Mouse (Mus musculus) kidney, embryonic 15.5 days (tissue): ENCODE results near the gene Slc27a5. TPM values are rescaled to one million over a fixed set of nuclear protein-coding genes. Genes with fewer than 3 reads are reported as not detected.

ENCODE experiments used
- ATAC-seq: fragments of 200-750 bp; cut with Nextera tagmentation; replicated peaks from 2 replicates; pipeline ENCODE4 v1.8.0; 2017; ENCODE audit warnings: moderate TSS enrichment; ENCODE audit not compliant: low FRiP score
- H3K27ac ChIP-seq: fragments of 300-500 bp; sonication (generic); 2 replicates; pipeline ENCODE4 v1.5.1; 2015; ENCODE audit warnings: mild to moderate bottlenecking, inconsistent platforms
- H3K27me3 ChIP-seq: fragments of 300-500 bp; sonication (generic); 2 replicates; pipeline ENCODE4 v1.6.1; 2015; ENCODE audit warnings: inconsistent platforms
- H3K36me3 ChIP-seq: fragments of 300-500 bp; sonication (generic); 2 replicates; pipeline ENCODE4 v1.6.1; 2015; ENCODE audit warnings: inconsistent platforms
- H3K4me1 ChIP-seq: fragments of 300-500 bp; sonication (generic); 2 replicates; pipeline ENCODE4 v1.6.1; 2015; ENCODE audit warnings: inconsistent platforms
- H3K4me2 ChIP-seq: fragments of 300-500 bp; sonication (generic); 2 replicates; pipeline ENCODE4 v1.6.1; 2015; ENCODE audit warnings: moderate library complexity, mild to moderate bottlenecking, inconsistent platforms
- H3K4me3 ChIP-seq: fragments of 300-500 bp; sonication (generic); replicated peaks from 2 replicates; pipeline ENCODE4 v1.5.1; 2015; ENCODE audit warnings: mild to moderate bottlenecking, inconsistent platforms
- H3K9ac ChIP-seq: fragments of 300-500 bp; sonication (generic); 2 replicates; pipeline ENCODE4 v1.6.1; 2015; ENCODE audit warnings: mild to moderate bottlenecking, inconsistent platforms
- H3K9me3 ChIP-seq: fragments of 300-500 bp; sonication (generic); replicated peaks from 2 replicates; pipeline ENCODE4 v1.6.1; 2016; ENCODE audit warnings: inconsistent platforms
- WGBS: fragments of 180-500 bp; shearing (Covaris S2); methylation state at CpG from one replicate; pipeline ENCODE4 v1.1.7; 2015; ENCODE audit warnings: mixed read lengths; 5-methylcytosine and 5-hydroxymethylcytosine counted together
- polyA plus RNA-seq: library from polyadenylated mRNA; unstranded; fragments of >200 nt; fragmentation: Nextera tagmentation; extraction: Ambion mirVana; gene quantifications from 2 replicates; pipeline ENCODE4 v1.2.1, GENCODE M21; 2015

Gene Slc27a5
- 0.15 and 0.44 TPM in 2 replicates for polyA plus RNA-seq

DNA sequence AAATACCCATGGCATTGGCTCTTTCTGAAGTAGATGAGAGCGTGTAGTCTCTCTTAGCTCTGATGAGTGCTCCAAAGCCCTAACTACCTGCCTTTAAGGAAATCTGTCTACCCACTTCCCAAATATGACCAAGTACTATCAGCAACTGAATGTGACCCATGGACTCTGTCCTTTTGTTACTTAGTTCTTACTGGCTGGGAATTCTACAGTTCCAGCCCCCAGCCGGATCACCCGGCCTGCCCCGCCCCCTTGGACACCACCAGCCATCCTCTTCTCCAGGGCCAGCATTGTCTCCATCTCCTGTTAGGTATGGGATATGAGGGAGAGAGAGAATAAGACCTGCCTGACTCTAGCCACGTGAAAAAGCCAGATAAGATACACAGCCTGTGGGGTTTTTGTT is at the start of gene Slc27a5:
Gene Slc27a5, minus strand, starts transcription at position 140 of the 400 bp plus-strand sequence.
- no peak within 1 kb of the TSS for H3K4me3 ChIP-seq
- no peak for ATAC-seq
- no peaks in the 10 kb centered on the region for H3K36me3 ChIP-seq
- no peaks in the 10 kb centered on the region for H3K27me3 ChIP-seq
- no peaks in the 10 kb centered on the region for H3K9me3 ChIP-seq
- WGBS, result 81% methylated on average over 5 of the region's 5 CpGs
- H3K9ac ChIP-seq, result no peak within 1 kb of the TSS
- H3K4me2 ChIP-seq, result no peak within 1 kb of the TSS
- H3K27ac ChIP-seq, result no peak within 1 kb of the TSS
- no peaks in the 10 kb centered on the region for H3K4me1 ChIP-seq

DNA sequence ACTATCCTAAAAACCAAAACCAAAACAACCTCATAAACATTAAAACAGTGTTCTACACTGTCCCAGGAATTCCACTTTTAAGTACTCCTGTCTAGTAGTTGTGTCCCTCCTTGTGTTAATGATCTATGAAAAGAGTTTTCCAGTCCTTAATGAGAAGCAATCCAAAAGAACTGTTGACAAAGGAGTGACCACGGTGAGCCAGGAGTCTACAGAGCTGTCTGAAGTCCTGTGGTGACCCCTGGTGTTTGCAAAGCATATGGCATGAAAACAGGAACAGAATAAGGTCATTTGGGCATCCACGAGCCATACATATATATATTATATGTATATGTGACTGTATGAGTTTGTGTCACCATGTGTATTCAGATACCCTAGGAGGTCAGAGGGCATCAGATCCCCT is 48.1 kb upstream of the Slc27a5 start:
- H3K27me3 ChIP-seq, result peaks cover 44% of the 10 kb centered on the region
- H3K4me1 ChIP-seq, result peaks cover 16% of the 10 kb centered on the region
- H3K9me3 ChIP-seq, result no peaks in the 10 kb centered on the region
- H3K36me3 ChIP-seq, result no peaks in the 10 kb centered on the region
- peak; percentile 77 for ATAC-seq
- no peak overlapping the region for H3K27ac ChIP-seq
- H3K4me3 ChIP-seq, result no peak overlapping the region
- H3K9ac ChIP-seq, result no peak overlapping the region
- H3K4me2 ChIP-seq, result no peak overlapping the region
- 2% methylated on average over 2 of the region's 2 CpGs for WGBS

DNA sequence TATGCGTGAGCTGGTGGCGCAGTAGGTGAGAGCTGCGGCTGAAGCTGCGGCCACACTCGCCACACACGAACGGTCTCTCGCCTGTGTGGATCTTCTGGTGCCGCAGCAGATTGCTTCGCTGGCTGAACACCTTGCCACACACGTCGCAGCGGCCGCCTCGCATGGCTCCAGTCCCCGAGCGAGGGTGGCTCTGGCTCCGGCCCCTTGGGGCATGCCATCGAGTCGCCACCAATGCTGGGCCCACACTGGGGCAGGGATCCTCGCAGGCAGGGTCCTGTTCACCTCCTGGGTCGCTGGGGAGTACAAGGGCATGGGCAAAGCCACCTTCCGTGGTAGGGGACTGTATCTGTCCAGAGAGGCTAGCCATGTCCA is 46.2 kb upstream of the Slc27a5 start:
- no peaks in the 10 kb centered on the region for H3K9me3 ChIP-seq
- H3K4me1 ChIP-seq, result peaks cover 19% of the 10 kb centered on the region
- peaks cover 44% of the 10 kb centered on the region for H3K27me3 ChIP-seq
- H3K27ac ChIP-seq, result no peak overlapping the region
- peak overlapping the region; percentile 50 for H3K4me3 ChIP-seq
- no peaks in the 10 kb centered on the region for H3K36me3 ChIP-seq
- 2% methylated on average over 23 of the region's 23 CpGs for WGBS
- peak overlapping the region; percentile 64 for H3K9ac ChIP-seq
- peak overlapping the region; percentile 94 for H3K4me2 ChIP-seq
- peak; percentile 27 for ATAC-seq

DNA sequence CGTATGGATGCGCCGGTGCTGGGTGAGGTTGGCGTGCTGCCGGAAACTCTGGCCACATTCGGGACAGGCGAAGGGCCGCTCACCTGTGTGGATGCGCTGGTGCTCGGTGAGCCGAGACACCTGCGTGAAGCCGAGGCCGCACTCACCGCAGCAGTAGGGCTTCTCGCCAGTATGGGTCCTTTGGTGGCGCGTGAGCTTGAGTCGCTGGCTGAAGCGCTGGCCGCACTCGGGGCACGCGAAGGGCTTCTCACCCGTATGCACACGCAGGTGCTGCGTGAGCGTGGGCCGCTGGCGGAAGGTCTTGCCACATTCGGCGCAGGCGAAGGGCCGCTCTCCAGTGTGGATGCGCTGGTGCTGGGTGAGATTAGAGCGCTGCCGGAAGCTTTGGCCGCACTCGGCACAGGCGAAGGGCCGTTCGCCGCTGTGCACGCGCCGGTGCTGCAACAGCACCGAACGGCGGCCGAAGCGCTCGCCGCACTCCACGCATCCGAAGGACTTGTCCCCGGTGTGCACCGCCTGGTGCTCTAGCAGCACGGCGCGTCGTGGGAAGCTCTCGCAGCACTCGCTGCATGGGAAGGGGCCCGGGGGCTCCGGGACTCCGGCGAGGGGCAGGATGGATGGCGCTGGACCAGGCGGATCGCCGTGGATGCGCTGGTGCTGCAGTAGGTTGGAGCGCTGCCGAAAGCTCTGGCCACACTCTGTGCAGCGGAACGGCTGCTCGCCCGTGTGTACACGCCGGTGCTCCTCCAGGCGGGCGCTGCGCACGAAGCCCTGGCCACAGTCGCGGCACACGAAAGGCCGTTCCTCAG is 45.7 kb upstream of the Slc27a5 start:
- ATAC-seq, result peak; percentile 41
- Histone ChIP-seq H3K27ac (no peak overlapping the region), H3K9me3 (no peaks in the 10 kb centered on the region), H3K4me3 (peak overlapping the region; percentile 50), H3K36me3 (no peaks in the 10 kb centered on the region), H3K4me2 (peak overlapping the region; percentile 94), H3K9ac (peak overlapping the region; percentile 64), H3K4me1 (peaks cover 25% of the 10 kb centered on the region), H3K27me3 (peaks cover 44% of the 10 kb centered on the region)
- WGBS, result 5% methylated on average over 88 of the region's 88 CpGs

DNA sequence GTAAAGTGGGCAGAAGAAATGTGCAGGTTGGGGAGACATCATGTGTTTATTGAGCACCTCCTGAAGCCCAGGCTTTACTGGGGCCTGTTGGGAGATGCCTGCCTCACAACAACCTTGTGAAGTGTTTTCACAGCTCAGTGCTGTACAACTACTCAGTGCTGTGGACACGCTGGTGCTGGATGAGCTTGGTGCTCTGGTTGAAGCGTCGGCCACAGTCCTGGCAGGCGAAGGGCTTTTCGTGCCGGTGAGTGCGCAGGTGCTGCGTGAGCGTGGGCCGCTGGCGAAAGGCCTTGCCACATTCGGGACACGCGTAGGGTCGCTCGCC is 45.1 kb upstream of the Slc27a5 start:
- H3K4me2 ChIP-seq, result peak overlapping the region; percentile 94
- H3K27ac ChIP-seq, result no peak overlapping the region
- 41% methylated on average over 16 of the region's 16 CpGs for WGBS
- ATAC-seq, result no peak
- H3K36me3 ChIP-seq, result no peaks in the 10 kb centered on the region
- peaks cover 44% of the 10 kb centered on the region for H3K27me3 ChIP-seq
- H3K4me1 ChIP-seq, result peaks cover 27% of the 10 kb centered on the region
- H3K9me3 ChIP-seq, result no peaks in the 10 kb centered on the region
- peak overlapping the region; percentile 50 for H3K4me3 ChIP-seq
- H3K9ac ChIP-seq, result no peak overlapping the region

DNA sequence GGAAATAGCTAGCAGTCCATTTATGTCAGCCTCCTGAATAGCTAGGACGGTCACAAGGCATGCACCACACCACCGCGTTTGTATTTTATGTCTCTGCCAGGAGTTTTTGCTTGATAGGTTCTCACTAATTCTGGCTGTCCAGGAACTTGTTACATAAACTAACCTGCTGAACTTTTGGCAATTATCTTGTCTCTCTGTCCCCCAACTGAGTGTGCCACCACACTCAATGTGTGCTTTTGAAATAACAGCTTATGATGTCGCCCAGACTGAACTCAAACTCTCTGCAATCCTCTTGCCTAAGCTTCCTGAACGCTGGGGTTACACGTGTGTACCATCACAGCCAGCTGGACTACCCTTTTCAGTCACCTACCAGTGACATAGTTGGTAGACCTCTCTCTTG is 44.5 kb upstream of the Slc27a5 start:
- H3K9ac ChIP-seq, result no peak overlapping the region
- no peak overlapping the region for H3K4me2 ChIP-seq
- H3K27ac ChIP-seq, result no peak overlapping the region
- no peaks in the 10 kb centered on the region for H3K9me3 ChIP-seq
- peaks cover 27% of the 10 kb centered on the region for H3K4me1 ChIP-seq
- H3K36me3 ChIP-seq, result no peaks in the 10 kb centered on the region
- WGBS, result 79% methylated on average over 6 of the region's 6 CpGs
- H3K4me3 ChIP-seq, result no peak overlapping the region
- peaks cover 44% of the 10 kb centered on the region for H3K27me3 ChIP-seq
- no peak for ATAC-seq

DNA sequence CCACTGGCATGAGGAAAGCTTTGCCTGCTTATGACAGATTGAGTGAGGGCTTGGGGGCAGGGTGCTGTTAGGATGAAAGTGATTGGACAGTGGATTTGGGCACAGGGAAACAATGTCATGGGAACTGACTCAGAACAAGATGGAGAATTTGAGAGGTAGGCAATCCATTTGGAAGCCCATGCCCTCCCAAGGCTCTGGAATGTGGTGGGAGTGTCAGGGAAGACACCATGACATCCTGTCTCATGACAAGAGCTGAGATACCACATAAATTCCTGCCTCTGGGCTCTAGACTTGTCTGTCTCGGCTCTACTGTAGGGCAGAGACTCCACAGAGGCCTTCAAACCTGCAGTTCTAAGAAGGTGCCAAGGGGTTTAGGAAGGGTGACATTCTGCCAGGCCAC is 43.3 kb upstream of the Slc27a5 start:
- H3K9me3 ChIP-seq, result no peaks in the 10 kb centered on the region
- H3K36me3 ChIP-seq, result peaks cover 3% of the 10 kb centered on the region
- WGBS, result 46% methylated on average over 1 of the region's 1 CpGs
- H3K4me2 ChIP-seq, result no peak overlapping the region
- H3K27ac ChIP-seq, result no peak overlapping the region
- peaks cover 44% of the 10 kb centered on the region for H3K27me3 ChIP-seq
- no peak overlapping the region for H3K4me3 ChIP-seq
- ATAC-seq, result no peak
- peaks cover 35% of the 10 kb centered on the region for H3K4me1 ChIP-seq
- H3K9ac ChIP-seq, result no peak overlapping the region

DNA sequence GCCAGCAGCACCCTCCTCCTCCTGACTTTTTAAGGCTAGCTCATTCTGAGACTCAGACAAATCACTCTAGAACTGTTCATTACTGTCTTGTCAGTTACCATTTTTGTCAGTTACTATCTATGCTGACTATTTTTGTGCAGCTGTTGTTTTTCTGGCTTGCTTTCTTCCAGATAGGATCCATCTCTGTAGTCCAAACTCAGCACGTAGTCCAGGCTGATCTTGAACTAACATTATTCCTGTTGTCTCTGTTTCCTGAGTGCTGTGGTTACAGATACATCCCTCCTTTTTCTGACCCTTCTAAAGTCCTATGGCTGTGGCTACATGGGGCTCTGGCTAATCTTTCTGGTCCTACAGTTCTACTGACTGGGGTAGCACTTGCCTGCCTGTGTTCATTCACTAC is 41.2 kb upstream of the Slc27a5 start:
- peak overlapping the region; percentile 72 for H3K4me2 ChIP-seq
- ATAC-seq, result no peak
- H3K36me3 ChIP-seq, result peaks cover 17% of the 10 kb centered on the region
- H3K9me3 ChIP-seq, result no peaks in the 10 kb centered on the region
- H3K4me1 ChIP-seq, result peaks cover 46% of the 10 kb centered on the region
- peaks cover 28% of the 10 kb centered on the region for H3K27me3 ChIP-seq
- H3K27ac ChIP-seq, result peak overlapping the region; percentile 100
- H3K4me3 ChIP-seq, result peak overlapping the region; percentile 84
- peak overlapping the region; percentile 99; the same call in 1 of the 2 replicates for H3K9ac ChIP-seq
- 74% methylated on average over 1 of the region's 1 CpGs for WGBS

DNA sequence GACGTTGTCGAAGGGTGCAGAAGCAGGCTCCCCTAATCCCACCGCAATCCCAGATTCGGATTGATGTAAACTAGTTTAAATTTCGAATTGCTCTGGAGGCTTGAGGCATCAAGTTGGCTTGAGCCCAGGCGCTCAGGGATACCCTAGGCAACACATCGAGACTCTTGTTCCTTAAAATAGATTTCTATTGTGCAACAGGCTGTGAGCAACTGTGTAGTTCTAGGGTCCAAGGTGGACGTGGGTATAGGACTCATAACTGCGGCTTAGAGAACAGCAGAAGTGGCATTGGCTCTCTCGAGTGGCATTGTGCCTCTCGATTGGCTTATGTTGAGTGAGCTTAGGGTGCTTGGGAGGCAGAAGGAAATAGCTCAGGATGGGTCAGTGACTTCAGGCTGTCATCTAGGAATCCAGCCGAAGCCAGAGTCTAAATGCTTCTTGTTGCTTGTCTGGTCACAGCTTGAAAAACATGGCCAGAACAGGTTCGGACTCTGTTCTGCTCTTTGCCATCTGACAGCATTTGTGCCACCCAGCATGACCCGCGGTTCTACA is 40.7 kb upstream of the Slc27a5 start:
- ATAC-seq, result no peak
- peak overlapping the region; percentile 72 for H3K4me2 ChIP-seq
- peak overlapping the region; percentile 84 for H3K4me3 ChIP-seq
- H3K9ac ChIP-seq, result peak overlapping the region; percentile 99
- H3K27me3 ChIP-seq, result peaks cover 23% of the 10 kb centered on the region
- whole genome bisulfite sequencing, result 16% methylated on average over 15 of the region's 15 CpGs
- H3K4me1 ChIP-seq, result peaks cover 46% of the 10 kb centered on the region
- H3K27ac ChIP-seq, result peak overlapping the region; percentile 100
- H3K9me3 ChIP-seq, result no peaks in the 10 kb centered on the region
- peaks cover 17% of the 10 kb centered on the region for H3K36me3 ChIP-seq

DNA sequence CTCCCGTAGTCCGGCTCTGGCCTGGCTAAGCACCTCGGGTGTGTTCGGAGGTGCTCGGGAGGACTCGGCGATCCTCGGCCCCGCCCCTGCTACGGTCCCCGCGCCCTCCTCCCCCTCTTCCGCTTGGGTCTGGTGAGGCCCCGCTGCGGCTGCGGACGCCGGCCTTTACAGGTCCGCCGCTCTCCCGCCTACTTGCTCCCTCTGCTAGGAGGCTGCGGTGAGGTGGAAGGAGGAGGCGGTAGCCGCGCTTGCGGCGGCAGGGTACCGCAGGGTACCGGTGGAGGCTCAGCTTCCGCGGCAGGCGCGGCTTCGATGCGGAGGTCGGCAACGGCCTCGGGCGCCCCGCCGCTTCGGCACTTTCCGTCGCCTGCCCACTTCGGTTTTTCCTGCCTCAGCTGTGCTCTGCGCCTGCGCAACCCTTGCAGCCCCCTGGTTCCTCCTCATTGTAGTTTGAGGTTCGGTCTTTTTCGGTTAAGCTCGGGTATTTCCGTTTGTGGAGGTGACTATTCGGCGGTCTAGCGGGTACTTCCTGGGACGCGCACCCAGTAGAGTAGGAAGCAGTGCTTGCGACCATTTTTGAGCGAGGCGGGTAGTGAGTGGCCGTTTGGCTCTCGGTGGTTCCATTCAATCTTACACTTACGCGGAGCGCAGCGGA is 40.0 kb upstream of the Slc27a5 start, which contains the start of gene Ube2m:
Gene Ube2m, minus strand, starts transcription at position 375 of the 655 bp plus-strand sequence.
- Histone ChIP-seq H3K9ac (peak within 1 kb of the TSS; percentile 99), H3K4me1 (peaks cover 47% of the 10 kb centered on the region), H3K27me3 (peaks cover 17% of the 10 kb centered on the region), H3K4me3 (peak within 1 kb of the TSS; percentile 84), H3K36me3 (peaks cover 24% of the 10 kb centered on the region), H3K4me2 (peak within 1 kb of the TSS; percentile 72), H3K27ac (peak within 1 kb of the TSS; percentile 100), H3K9me3 (no peaks in the 10 kb centered on the region)
- peak; percentile 94 for ATAC-seq
- WGBS, result under 1% methylated on average over 56 of the region's 65 CpGs

DNA sequence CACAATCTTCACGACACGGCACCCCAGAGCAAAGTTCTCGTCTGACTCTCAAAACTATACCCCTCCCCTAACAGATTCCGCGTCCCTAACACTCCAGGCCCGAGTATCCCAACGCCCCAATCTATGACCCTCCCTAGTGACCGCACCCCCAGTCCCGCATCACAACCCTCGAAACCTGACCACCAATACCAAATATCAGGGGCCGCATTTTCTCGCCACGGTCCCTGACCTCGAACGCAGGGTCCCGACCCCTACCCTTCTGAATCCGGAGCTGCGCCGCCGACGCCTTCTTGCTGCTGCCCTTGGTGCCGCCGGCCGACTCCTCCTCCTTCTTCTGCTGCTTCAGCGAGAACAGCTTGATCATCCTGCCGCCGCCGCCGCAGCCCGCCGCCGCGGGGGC is 39.4 kb upstream of the Slc27a5 start:
- peak overlapping the region; percentile 84 for H3K4me3 ChIP-seq
- peak overlapping the region; percentile 72 for H3K4me2 ChIP-seq
- WGBS, result under 1% methylated on average over 29 of the region's 33 CpGs
- H3K27ac ChIP-seq, result peak overlapping the region; percentile 100
- H3K4me1 ChIP-seq, result peaks cover 53% of the 10 kb centered on the region
- H3K27me3 ChIP-seq, result peaks cover 10% of the 10 kb centered on the region
- H3K36me3 ChIP-seq, result peaks cover 30% of the 10 kb centered on the region
- H3K9me3 ChIP-seq, result no peaks in the 10 kb centered on the region
- ATAC-seq, result peak; percentile 5; the same call in 1 of the 2 replicates
- peak overlapping the region; percentile 99 for H3K9ac ChIP-seq

DNA sequence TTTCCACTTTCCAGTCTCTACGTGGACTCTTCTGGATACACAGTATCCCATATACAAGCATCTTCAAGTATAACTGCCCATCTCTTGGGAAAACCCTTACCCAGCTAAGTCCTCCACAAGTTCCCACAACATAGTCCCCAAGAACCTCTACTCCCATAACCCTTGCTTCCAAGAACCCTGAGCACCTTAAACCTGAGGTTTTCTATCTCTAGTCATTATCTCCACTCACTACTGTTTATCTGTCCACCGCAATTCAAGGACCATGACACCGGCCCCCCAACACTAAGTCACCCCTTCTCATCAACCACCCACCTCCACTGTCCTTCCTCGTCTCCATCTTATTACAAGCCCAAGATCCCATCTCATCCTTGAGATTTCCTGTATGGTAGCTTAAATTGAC is 38.8 kb upstream of the Slc27a5 start:
- no peak for ATAC-seq
- Histone ChIP-seq H3K9ac (peak overlapping the region; percentile 99), H3K36me3 (peaks cover 36% of the 10 kb centered on the region), H3K27me3 (peaks cover 4% of the 10 kb centered on the region; the same call in 1 of the 2 replicates), H3K4me3 (peak overlapping the region; percentile 84), H3K4me2 (peak overlapping the region; percentile 72), H3K27ac (peak overlapping the region; percentile 100; the same call in 1 of the 2 replicates), H3K9me3 (no peaks in the 10 kb centered on the region), H3K4me1 (peaks cover 56% of the 10 kb centered on the region)
- 37% methylated on average over 4 of the region's 4 CpGs for WGBS
